Mouse (Mus musculus) c-Kit-positive CD71-positive TER-119-negative erythroid progenitor cells, embryonic 14.5 days (primary cell): ENCODE data around the gene Cldn15.
A peak's percentile ranks its signal among the peaks of the same experiment; 100 is the strongest.
"Not testable (repeated sequence)": the region's sequence is repeated elsewhere in the genome, so short reads cannot be mapped to it uniquely, and the experiment has no call there.

Experiments used
- DNase-seq: peaks from one replicate; pipeline ENCODE4 v3.0.0-alpha.2; 2013; ENCODE audit warnings: low read depth

Gene Cldn15

GRCm38 (mm10) chr5:136966331-136966730, at the start of gene Cldn15:
TSS of gene Cldn15 (plus strand) at chr5:136966616.
- DNase-seq, result no peak

DNA sequence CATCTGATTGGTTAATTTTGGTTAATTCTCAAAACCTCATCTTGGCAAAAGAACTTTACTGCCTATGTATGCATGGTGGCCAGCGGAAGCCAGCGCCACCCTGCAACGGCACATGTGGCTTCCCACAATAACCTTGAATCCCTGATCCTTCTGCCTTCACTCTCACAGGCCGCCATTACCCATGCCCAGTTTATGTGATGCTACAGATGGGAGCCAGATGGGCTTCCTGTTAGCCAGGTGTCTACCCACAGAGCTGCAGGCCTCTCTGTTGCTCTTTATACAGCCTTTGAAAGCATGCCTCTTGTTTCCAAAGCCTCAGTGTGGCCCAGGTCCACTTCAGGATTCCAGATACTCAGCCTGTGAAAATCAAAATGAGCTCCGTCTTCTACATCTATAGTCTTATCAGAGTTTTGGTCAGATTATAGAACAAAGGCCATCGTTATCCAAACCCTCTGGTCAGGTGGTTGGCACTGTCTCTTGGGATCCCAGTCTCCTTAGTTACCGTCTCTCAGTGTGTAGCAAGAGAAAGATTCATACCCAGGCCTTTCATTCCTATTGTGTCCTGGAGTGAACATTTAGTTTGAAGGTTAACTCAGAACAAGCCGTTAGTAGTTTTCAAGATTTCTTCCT, 48.7 kb upstream of the Cldn15 start:
- DNase-seq, result no peak

GRCm38 (mm10) chr5:136918655-136919472, 47.6 kb upstream of the Cldn15 start:
- peak; percentile 76 for DNase-seq

GRCm38 (mm10) chr5:136919546-136920301, 46.7 kb upstream of the Cldn15 start:
- DNase-seq, result no peak

GRCm38 (mm10) chr5:136922830-136923229, 43.6 kb upstream of the Cldn15 start:
- no peak for DNase-seq

DNA sequence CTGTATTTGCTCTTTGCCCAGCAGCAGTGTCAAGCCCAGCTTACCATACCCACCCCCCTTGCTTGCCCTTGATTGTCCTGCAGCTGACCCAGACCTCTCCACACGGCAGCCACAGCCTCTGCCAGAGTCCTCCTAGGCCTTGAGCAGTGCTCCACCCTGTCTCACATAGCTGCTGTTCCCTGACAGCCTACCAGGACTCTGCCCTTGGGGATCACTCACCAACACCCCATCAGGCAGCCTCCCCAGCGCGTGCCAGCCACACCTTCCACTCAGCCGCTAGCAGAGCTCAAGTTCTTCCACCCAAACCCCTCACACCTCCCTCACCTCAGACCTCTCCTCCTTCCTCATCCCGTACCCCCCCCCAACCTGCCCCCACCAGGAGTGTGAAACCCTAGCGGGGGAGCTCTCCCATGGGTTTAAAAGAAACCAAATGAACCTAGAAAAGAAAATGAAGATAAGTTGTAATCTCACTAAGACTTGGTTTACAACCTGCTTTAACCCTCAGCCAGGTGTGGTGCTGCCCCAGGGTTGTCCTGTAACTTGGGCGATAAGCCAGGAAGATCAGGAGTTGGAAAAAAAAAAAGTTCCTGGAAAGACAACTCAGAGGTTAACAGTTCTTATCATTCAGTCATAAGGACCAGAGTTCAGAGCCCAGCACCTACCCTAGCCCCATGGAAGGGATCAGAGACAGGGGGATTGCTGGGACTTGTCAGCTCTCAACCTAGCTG, 42.5 kb upstream of the Cldn15 start:
- no peak for DNase-seq

DNA sequence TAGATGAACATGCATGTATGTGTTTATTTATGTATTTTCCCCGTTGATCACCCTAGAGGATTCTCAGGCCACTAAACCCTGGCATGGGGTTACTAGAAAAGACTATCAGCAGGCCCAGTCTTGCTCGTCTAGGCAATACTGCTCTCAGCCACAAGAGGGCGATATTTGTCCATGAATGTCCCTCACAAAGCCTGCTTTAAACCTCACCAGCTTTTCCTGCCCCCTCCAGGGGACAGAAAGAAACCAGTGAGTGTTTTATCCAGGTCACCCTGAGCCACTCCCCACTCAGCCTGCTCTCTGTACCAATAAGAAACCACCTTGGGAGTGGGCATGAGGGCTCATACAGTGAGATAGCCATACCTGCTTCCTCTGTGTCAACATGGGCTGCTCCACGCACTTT, 37.3 kb upstream of the Cldn15 start:
- DNase-seq, result peak; percentile 73

- no peak for DNase-seq
Measured at GRCm38 (mm10) chr5:136931896-136932295, 34.5 kb upstream of the Cldn15 start.

DNA sequence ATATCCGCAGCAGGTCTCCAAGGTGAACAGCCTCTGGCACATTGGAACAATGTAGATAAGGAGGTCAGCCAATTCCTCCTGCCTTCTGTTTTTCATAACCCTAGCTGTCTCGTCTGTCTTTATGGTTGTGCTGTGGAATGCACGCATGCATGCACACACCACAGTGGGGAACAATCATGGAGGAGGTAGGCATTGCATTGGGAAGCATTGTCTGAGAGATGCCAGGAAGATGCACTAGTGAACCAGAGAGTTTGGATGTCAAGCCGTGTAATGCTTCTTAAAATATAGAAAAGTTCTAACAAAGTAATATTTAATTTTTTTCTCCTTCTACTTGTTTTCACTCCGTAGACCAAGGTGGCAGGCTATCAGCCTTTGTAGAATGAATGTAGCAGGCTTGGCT, 33.5 kb upstream of the Cldn15 start:
- DNase-seq, result no peak

- no peak for DNase-seq
Measured at GRCm38 (mm10) chr5:136933930-136934329, 32.5 kb upstream of the Cldn15 start.

GRCm38 (mm10) chr5:136935905-136936695, 30.3 kb upstream of the Cldn15 start:
- peak; percentile 28 for DNase-seq

DNA sequence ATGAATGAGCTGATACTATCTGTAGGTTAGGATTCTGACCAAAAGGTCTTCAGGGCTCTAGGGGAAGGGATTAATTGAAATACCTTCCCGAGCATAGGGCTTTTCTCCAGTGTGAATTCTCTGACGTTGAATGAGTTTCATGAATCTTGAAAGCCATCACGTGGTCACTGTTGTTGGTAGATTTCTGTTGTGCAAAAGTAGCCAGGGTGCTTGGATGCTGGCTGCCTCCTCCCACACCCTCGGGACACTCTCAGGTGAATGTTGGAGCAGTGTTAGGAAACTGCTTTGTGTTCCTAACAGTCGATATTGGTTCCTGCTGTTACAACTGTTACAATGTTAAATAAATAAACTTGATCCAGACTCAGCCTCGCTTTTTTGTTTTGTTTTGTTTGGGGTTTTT, 29.7 kb upstream of the Cldn15 start:
- DNase-seq, result no peak

GRCm38 (mm10) chr5:136937621-136938020, 28.8 kb upstream of the Cldn15 start:
- DNase-seq, result no peak

- DNase-seq, result no peak
Measured at GRCm38 (mm10) chr5:136939284-136939683, 27.1 kb upstream of the Cldn15 start.

DNA sequence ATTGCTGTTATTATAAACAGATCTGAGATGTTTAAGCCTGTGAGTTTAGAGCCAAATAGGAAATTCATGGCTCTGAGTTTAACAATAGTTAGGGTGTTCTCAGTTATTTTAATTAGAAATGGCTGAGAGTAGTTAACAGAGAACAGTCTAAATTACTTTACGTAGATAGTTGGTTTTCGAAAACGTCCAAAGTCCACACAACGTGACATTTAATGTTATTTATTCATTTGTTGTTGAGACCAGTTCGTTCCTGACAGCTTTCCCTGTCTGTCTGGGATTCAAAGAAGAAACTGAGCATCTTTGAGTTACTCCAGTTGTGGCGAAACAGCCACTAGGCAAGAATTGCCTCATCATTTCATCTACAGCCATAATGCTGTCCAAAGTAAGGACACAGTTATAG, 26.4 kb upstream of the Cldn15 start:
- not testable (repeated sequence) for DNase-seq

DNA sequence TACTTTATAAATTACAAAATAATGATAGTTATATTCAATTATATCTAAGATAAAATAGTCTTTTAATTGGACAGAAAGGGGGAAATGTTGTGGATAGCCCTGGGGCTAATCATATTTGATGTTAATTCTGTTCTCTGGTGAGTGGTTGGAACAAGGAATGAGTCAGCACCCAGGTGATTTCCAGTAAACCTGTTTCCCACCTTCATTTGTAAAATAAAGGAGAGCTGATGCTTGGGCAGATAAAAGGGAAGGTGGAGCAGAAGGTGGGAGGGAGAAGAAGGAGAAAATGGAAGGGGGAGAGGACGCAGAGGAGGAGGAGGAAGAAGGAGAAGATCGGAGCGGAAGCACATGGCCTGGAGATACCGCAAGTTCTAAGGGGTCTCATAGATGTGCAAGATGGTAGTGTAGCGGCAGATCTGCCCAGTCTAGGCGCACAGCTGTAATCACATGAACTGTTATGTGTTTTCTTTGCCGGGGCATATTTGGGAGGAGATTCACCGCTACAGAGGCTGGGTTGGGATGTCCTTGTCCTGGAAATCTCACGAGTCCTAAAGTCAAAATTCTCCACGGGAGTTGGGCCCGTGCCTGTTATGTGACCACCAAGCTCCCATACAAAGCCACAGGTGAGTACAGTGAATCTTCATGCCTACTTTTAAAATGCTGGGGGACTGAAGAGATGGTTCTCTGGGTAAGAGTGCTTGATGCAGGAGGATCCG, 25.4 kb upstream of the Cldn15 start:
- no peak for DNase-seq

DNA sequence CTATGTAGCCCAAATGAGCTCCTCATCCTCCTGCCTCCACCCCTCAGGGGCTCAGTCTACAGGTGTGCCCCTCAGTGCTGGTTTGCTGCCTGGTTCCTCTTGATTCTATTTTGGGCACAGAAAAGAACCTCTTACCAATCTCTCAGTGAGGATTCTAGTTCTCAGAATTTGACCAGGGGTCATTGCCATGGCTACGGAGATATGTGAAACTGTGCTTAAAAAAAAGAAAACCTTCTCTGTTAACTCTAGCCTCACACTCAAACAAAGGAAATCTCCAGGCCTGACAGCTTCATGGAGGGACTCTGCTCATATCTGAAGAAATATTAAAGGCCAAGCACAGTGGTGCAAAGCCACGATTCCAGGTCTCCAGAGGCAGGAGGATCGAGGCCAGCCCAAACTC, 23.6 kb upstream of the Cldn15 start:
- no peak for DNase-seq

DNA sequence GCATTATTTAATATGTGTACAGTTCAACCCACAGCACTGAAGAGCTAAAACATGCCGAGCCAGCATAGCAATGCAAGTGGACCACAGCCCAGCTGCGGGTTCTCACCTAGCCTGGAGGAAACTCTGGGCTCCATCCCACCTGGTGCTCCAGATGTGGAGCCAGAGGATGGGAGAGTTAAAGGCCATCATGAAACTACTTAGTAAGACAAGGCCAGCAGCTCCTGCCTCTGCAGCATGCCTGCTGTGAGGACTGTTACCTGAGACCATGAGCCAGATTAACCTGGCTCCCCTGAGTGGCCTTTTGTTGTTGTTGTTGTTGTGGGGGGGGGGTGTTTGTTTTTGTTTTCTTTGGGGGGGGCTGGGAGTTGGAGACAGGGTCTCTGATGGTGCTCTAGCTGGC, 23.0 kb upstream of the Cldn15 start:
- no peak for DNase-seq

DNA sequence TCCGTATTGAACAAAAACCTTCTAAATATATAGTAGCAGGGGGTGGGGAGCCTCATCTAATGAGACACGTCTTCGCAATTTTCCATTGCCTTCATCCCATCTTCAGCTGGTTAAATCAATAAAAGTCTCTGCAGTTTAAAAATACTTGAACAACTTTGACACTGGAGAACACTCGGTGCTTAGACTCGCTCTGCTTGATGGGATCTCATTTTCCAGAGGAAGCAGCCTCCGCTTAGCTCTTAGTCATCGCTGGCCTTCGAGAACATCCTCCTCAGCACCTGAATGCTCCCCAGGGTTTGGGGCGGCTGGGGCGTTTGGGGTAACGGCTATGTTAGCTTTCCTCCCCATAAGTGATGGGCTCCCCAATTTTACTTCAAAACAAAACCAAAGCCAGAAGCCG, 21.3 kb upstream of the Cldn15 start:
- no peak for DNase-seq

DNA sequence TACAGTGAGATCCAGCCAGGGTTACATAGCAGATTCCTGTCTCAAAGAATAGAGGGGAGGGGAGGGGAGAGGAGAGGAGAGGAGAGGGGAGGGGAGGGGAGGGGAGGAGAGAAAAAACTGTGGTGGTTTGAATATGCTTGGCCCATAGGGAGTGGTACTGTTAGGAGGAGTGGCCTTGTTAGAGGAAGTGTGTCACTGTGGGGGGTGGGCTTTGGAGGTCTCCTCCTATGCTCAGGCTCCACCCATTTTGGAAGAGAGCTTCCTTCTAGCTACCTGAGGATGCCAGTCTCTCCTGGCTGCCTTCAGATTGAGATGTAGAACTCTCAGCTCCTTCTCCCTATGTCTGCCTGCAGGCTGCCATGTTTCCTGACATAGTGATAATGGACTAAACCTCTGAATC, 18.5 kb upstream of the Cldn15 start:
- DNase-seq, result no peak
